Mouse (Mus musculus) testis, adult 2 months (tissue): ENCODE measurements around the gene Zc3h18.

Experiments
- CTCF ChIP-seq: fragments of 200-500 bp; IDR thresholded peaks from 2 replicates; pipeline ENCODE4 v1.5.1; 2012; ENCODE audit warnings: low read depth, mild to moderate bottlenecking, inconsistent platforms, low read length, moderate library complexity; ENCODE audit not compliant: control insufficient read depth, insufficient read depth, insufficient replicate concordance
- POLR2A ChIP-seq: fragments of 200-500 bp; IDR thresholded peaks from 2 replicates; pipeline ENCODE4 v1.6.1; 2012; ENCODE audit warnings: low read depth, mild to moderate bottlenecking, inconsistent platforms, low read length, moderate library complexity; ENCODE audit not compliant: control insufficient read depth

DNA sequence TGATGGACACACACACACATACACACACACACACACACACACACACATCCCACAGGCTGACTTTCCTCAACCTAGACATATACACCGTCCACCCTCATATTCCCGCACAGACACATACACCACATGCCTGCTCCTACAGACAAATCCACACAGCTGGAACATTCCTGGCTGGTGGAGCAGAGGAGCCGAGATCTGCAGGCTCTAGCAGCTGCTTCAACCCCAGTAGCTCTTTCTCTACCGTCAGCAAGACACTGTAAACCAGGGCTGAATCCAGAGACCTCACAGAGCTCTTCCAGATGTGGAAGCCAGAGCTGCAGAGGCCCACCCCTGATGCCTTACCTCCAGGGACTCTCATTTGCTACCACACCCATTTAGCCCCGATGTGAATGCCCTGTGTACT is 14.1 kb upstream of the Zc3h18 start:
- TF ChIP-seq CTCF, result no peak
- TF ChIP-seq POLR2A, result no peak
